Mouse (Mus musculus) layer of hippocampus, adult 8-10 months (tissue): ENCODE measurements around the gene Stard10. TPM values are rescaled to one million over a fixed set of nuclear protein-coding genes. Genes with fewer than 3 reads are reported as not detected.
A peak's percentile ranks its signal among the peaks of the same experiment; 100 is the strongest.

Experiments used
- DNase-seq, 2 experiments: peaks; one replicate each; pipeline ENCODE4 v3.0.0; 2022; ENCODE audit warnings: low spot score in 2 of 2
- total RNA-seq, 4 experiments: library from RNA; stranded (reverse); gene quantifications; 2 replicates each; pipeline ENCODE4 v1.2.4; 2022

Gene Stard10
- total RNA-seq, 4 experiments from 2014 or later: 25.3 to 28.8 (median 27.2) TPM

GRCm38 (mm10) chr7:101302691-101303090 lies 14.2 kb upstream of the Stard10 start:
- DNase-seq: no peak

- no peak for DNase-seq
Observed at GRCm38 (mm10) chr7:101306841-101307240, 10.0 kb upstream of the Stard10 start.

- DNase-seq: no peak
Observed at GRCm38 (mm10) chr7:101309985-101310326, 6.9 kb upstream of the Stard10 start.

GRCm38 (mm10) chr7:101310327-101311028 lies 6.4 kb upstream of the Stard10 start:
- peak; percentile 96 to 99 for DNase-seq

- DNase-seq: no peak
Observed at GRCm38 (mm10) chr7:101311061-101311460, 5.8 kb upstream of the Stard10 start.

- no peak for DNase-seq
Observed at GRCm38 (mm10) chr7:101313033-101313432, 3.9 kb upstream of the Stard10 start.

DNA sequence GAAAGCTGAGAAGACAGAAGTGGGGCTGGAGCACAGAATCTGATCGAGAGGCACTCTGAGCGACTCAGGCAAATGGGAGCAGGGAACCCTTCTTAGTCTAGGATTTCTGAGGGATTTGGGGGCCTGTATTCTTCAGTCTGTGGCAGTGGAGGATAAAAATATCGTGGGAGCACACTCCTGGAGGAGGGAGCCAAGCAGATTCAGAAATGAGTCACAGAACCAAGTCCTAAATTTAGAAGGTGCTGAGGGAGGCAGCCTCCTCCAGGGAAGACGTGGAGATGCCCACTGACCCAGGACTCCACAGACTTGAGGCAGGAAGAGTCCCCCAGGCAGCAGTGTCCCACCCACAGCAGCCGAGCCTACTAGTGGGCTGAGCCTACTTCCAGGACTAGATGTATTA lies 2.5 kb upstream of the Stard10 start:
- DNase-seq: no peak

DNA sequence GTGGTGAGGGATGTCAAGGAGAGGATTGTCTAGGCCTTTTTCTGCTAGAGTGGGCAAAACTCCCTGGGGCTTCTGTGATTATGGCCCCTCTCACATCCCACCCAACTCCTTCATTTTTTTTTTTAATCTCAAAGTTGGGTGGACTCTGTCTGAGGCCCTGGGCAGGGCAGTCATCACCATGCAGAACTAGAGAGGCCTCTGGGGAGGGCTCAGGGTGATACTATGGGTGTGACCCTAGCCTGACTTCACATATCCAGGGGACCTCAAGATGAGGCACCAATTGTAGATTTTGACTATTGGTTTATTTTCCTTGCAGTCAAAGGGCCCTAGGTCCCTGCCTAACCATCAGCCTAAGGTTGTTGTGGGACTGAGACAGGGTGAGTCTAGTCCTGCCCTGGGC lies 1.2 kb upstream of the Stard10 start:
- no peak for DNase-seq

- no peak for DNase-seq
Observed at GRCm38 (mm10) chr7:101316591-101317001, 290 bp upstream of the Stard10 start.

DNA sequence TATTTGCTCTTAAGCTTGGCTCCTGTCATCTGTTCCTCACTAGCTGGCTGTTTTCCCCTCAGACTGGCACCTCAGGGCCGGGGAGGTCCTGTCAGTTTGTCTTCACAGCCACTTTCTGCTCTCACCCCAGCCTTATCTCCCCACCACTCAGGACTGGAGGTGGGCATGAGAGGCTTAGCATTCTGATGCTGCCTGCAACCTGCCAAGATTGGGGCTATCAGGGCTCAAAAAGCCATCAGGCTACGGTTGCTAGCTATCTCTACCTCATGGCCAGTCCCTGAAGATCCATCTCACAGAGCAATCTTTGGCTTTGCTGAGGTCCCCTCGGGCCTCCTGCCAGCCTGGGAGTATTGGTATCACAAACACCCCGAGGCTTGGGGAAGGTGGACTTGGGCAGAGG lies 2.0 kb downstream of the Stard10 start:
- DNase-seq: no peak

GRCm38 (mm10) chr7:101319796-101320195 lies 2.9 kb downstream of the Stard10 start:
- DNase-seq: no peak

DNA sequence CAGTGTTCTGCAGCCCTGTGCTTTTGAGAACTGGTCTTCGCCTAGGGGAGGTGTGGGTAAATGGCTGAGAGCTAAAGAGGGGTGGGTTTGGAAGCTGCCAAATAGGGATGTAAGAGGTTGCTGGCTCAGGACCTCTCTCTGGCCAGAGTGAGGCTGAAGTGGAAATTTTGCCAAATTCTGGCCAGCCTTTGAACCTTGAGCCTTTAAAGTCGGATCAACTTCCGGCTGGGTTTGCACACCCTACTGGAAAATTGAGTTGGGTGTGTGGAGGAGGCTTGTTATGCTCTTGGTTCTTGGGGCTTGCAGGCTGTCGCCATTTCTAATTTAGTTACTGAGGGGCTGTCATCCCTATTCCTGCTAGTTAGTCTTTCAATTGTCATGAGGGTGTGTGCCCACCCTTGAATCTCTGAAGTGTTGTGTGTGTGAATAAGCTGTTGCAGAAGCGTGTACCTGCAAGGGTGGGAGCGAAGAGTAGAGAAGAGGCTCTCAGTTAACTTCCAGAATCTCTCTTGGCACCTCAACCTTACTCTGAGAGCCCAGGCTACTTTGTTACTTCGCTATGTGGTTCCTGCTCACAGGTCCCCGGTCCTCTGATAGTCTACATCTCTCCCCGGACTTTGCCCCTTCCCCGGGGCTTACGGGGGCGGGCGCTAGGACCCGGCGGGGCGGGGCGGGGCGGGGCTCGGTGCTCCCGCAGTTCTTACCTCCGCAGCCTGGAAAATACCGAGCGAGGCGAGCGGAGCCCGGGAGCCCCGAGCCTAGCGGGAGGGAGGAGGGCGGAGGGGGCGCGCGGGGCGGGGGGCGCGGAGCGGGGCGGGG lies 3.7 kb downstream of the Stard10 start:
- DNase-seq: no peak

DNA sequence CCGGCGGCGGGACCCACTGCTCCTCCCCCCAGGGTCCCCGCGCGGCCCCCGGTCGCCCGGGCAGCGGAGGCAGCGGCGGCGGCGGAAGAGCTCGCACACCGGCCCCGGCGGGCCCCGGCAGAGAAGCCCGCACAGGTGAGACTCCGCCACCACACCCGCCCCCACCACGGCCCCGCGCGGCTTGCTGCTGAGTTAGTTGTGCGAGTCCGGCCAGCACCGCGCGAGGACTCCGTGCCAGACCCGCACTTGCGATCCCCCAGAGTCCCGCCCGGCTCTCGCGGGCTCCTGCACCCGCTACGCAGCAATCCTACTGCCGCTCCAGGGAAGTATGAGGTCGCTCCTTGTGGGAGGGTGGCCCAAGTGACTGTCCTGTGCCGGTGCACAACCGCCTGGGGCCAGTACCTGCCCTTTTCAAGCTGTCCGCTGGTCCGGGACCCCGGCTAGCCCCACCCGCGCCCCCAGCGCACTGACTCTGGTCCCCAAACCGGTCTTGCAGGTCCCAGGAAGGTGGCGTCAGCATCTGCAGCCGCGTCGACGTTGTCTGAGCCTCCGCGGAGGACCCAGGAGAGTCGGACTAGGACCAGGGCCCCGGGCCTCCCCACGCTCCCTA lies 4.4 kb downstream of the Stard10 start:
- no peak for DNase-seq

GRCm38 (mm10) chr7:101323141-101323594 lies 6.3 kb downstream of the Stard10 start:
- DNase-seq: no peak

DNA sequence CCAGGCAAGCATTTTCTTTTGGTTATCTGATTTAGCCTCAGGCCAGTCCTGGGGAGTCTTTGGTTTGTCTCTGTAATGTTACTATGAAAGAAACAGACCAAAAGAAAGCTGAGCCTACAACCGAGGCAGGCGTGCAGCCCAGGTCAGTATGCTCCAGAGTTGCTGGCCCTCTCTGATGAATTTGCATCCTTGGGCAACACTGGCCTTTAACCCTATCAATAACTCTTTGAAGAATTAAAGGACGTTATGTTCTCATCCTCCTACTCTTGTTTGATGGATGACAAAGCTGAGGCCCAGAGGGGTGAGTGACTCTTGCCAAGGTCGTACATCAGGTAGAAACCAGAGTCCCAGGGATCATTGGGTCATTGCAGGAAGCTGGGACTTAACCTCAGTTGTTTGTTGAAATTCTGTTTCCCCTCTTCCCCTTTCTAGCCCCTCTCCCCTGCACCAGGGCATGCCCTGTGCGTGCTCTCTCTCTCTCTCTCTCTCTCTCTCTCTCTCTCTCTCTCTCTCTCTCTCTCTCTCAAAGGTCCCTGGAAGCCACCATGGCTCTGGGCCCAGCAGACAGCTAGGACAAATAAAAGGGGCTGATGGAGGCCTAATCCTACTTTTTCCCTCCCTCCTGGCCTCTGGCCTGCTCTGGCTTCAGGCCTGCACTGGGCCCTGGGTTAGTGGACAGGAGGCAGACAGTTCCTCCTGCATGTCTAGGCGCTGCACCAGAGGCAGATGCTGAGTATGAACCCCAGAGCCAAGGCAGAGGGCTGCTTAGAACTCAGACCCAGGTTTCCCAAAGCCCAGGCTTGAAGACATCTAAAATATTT lies 7.5 kb downstream of the Stard10 start:
- no peak for DNase-seq

- DNase-seq: no peak
Observed at GRCm38 (mm10) chr7:101326006-101326405, 9.1 kb downstream of the Stard10 start.

- no peak for DNase-seq
Observed at GRCm38 (mm10) chr7:101327263-101327662, 10.4 kb downstream of the Stard10 start.

DNA sequence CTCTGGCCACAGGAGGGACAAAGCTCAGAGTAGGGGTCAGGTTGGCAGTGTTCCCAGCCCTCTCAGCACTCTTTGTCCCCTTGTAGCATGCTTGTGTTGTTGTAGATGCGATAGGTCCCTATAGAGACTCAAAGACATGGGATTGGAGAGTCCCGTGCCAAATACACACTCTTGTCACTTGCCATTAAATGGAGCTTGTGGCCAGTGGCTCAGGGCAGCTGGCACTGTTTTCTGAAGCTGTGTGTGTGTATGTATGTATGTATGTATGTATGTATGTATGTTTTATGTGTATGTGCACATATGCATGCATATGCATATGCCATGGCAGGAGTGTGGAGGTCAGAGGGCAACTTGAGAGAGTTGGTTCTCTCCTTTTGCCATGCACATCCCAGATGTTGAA lies 10.9 kb downstream of the Stard10 start:
- DNase-seq: no peak

GRCm38 (mm10) chr7:101328621-101329158 lies 11.8 kb downstream of the Stard10 start:
- peak; percentile 68 to 69 for DNase-seq

- no peak for DNase-seq
Observed at GRCm38 (mm10) chr7:101329606-101330005, 12.7 kb downstream of the Stard10 start.
